Mouse (Mus musculus) liver, embryonic 14.5 days (tissue): Measurements from ENCODE around the gene Plaur.

Experiments
- CTCF ChIP-seq: IDR thresholded peaks from 2 replicates; pipeline ENCODE4 v1.5.1; 2016; ENCODE audit warnings: antibody characterized with exemption, low read depth, control low read depth
- EP300 ChIP-seq: IDR thresholded peaks from 2 replicates; pipeline ENCODE4 v1.6.1; 2016; ENCODE audit warnings: antibody characterized with exemption, low read depth

- TF ChIP-seq CTCF: no peak
- TF ChIP-seq EP300: no peak
Measured at GRCm38 (mm10) chr7:24506838-24507725, 44.8 kb downstream of the Plaur start, which contains the start of gene Zfp428.
